Mouse (Mus musculus): Measurements from ENCODE around the gene Dazap2. TPM values are rescaled to one million over a fixed set of nuclear protein-coding genes. Genes with fewer than 3 reads are reported as not detected.
A peak's percentile ranks its signal among the peaks of the same experiment; 100 is the strongest.

The Dazap2 gene
- 100 to 1,000 TPM; 161 to 177 TPM for total RNA-seq (2021)

DNA sequence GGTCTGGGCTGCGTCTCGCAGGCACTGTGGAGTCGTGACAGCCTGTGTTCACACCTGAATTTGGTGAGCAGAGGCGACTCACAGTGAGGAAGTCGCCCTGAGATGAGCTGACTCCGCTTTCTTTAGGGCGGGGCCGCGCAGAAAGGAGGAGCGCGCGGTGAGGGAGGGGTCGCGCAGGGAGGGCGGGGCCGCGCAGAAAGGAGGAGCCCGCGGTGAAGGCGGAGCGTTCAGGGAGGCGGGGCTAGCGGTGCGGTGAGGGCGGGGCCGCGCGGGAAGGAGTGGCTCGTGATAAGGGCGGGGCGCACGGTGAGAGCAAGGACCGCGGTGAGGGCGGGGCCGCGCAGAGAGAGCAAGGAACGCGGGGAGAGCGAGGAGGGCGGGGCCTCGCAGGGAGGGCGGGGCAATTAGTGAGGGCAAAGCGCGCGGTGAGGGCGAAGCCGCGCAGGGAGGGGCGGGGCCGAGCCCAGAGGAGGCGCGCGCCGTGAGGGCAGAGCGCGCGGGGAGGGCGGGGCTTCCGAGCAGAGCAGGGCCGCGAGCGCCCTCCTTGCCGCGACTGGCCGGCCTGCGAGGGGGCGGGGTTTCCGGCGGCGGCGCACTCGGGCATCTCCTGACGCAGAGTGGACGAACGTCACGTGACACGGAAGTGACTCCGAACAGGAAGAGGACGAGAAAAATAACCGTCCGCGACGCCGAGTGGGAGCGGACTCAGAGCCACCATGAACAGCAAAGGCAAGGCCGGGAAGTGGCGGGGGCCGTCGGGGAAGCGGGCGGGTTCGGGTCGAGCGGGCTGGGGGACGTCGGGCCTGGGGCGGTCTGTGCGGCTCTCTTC is at the start of gene Dazap2:
Gene Dazap2 (plus strand): TSS at position 354 of the 829 bp plus-strand sequence.
- intact Hi-C loops (cut with DNase I) = loop anchor here (5.0 to 10.0 kb wide), 3 partner anchors 148 to 640 kb away; partner anchors contain the start of genes Atf1, Larp4 and Letmd1
- DNase-seq = peak; percentile 98 to 99

DNA sequence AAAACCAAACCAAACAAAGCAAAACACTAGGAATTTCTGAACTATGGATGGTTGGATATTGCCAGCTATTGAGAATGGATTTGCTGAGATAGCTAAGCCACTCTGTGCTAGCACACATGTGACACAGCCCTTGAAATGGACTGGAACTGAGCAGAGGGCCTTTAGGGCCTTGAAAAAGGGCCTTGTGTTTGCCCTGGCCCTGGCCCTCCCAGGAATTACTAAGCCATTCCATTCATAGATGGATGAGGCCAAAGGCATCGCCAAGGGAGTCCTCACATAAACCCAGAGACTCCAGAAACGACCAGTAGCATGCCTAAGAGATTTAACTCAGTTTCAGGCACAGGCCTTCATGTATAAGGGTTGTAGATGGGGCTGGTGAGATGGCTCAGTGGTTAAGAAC is 48.6 kb upstream of the Dazap2 start:
- no peak for DNase-seq
- intact Hi-C loops (cut with DNase I) = no loop called here

DNA sequence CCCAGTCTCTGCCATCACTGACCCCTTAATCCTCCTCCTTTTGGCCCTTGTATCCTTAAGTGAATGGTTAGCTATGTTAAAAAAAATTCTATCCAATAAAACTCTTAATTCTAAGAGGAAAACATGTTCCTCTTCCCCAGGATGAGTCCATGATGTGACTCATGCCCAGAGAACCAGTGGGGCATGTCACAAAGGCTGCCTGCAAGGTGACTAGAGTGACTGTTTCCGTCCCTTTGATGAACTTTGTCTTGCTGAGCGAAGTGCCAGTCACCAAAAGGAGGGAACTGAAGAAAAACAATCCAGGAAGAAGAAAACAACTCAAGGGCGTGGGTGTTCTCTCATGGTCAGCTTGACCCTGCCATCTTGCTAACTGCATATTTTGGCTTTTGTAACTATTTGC is 45.9 kb upstream of the Dazap2 start:
- DNase-seq = no peak
- intact Hi-C loops (cut with DNase I) = no loop called here

DNA sequence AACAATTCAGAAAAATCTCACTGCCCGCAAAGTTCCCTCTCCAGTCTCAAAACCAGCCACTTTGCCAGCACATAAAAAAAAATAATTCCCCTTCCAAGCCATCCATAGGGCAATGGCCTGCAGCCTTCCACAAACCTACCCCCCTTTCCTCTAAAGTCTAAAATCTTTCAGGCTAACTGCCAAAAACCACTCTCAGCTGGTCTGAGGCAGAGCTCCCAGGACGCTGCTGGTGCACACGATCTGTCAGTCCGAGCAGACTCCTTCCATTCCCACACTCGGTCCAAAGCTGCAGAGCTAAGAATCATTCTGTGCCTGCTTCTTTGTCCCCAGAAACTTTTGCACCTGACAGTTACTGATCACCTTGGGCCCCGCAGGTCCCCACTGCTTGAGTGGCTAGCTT is 41.2 kb upstream of the Dazap2 start:
- intact Hi-C loops (cut with DNase I) = no loop called here
- no peak for DNase-seq

DNA sequence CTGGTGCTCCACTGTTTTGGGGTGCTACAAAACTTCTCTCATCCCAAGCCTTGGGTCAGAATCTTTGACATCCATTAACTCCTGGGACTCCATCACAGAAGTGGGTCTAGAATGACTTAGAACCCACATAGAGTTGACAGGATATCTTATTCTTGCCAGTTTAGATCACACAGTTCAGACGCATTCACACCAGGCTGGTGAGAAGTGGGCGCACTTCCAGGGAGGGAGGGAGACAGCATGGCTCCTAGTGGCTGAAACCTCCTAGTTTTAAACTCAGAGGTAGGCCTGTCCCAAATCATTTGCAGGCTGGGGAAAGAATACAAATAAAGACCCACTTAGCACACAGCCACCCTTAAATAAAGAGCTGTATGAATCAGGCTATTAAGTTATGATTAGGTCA is 40.8 kb upstream of the Dazap2 start:
- intact Hi-C loops (cut with DNase I) = no loop called here
- DNase-seq = no peak

DNA sequence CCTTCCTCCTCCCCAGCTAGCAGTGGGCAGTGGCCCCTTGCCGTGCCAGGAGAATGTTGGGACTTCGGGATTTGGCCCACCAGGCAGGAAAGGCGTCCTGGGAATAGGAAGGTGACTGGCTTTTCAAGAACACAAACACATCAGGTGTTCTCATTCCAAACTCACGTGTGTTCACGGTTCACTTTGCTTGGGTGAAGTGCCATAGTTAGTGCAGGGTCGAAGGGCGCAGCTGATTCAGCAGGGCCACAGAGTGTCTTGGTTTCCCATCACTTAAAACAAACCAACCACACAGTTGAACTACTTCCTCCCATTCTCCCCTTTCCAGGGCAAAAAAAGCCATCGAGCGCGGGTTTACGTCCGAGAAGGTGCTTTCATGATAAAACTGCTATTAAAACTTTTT is 39.8 kb upstream of the Dazap2 start:
- intact Hi-C loops (cut with DNase I) = no loop called here
- no peak for DNase-seq

DNA sequence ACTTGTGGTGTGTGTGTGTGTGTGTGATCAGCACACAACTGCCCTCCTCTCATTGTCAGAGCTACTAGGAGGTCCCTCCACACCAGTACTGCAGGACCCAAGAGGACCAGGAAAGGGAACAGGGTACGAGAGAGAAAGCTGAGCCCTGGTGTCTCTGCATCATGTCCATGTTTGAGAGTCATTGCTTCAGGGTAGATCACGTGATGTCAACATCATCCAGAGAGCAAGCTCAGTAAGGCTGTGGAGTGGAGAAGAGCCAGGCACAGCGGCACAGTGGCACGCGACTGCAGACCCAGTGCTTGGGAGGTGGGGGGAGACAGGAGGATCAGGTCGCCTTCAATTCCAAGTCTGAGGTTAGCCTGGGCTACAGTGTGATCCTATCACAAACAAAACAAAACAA is 38.8 kb upstream of the Dazap2 start:
- intact Hi-C loops (cut with DNase I) = no loop called here
- no peak for DNase-seq

DNA sequence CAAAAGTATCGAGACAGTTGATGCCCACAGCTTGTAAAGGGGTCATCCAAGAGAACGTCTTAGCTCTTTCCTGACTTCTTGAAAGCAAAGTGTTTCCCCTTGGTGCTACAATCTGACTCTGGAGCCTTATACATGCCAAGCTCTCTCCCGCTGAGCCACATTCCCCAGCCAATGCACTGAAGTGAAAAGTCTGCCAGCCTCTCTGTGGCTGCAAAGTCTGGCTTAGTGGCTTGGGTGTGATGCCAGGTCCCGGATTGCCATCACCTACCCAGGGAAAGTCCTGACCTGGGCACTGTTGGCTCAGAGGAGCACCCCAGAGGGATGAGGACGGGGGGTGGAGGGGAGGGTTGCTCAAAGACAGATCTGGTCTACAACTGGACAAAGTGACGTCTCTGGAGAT is 38.3 kb upstream of the Dazap2 start:
- DNase-seq = no peak
- intact Hi-C loops (cut with DNase I) = no loop called here

DNA sequence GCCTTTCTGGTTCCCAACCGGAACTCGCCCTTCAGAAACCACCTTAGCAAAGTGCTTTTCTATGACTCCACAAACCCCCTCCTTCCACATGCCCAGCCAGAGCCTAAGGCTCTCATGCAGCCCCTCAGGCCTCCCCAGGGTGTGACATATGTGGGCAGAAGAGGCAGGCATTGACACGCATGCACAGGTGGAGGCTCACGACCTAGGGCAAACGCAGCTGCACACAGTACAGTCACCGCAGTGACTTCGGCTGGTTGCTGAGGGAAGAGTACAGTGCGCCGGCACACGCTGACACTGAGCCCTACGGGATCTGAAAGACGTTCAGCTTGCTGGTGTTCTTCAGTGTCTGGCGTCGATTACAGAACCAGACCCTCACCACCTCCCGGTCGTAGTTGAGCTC is 37.2 kb upstream of the Dazap2 start:
- intact Hi-C loops (cut with DNase I) = no loop called here
- DNase-seq = no peak

DNA sequence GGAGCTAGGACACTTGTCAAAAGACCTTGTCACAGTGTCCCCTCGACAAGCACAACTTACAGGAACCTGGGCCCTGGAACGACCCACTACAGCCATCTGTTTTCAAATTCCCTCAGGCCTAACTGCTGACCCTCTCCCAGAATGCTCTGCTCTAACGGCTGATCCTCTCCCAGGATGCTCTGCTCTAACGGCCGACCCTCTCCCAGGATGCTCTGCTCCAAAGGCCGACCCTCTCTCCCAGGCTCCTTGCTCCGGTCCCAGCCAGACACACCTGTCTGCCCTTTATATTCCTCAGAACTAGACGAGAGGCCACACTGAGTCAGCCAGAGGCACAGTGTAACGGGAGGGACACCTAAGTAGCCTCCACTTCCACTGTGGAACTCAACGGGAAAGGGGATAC is 35.0 kb upstream of the Dazap2 start:
- intact Hi-C loops (cut with DNase I) = no loop called here
- DNase-seq = no peak

DNA sequence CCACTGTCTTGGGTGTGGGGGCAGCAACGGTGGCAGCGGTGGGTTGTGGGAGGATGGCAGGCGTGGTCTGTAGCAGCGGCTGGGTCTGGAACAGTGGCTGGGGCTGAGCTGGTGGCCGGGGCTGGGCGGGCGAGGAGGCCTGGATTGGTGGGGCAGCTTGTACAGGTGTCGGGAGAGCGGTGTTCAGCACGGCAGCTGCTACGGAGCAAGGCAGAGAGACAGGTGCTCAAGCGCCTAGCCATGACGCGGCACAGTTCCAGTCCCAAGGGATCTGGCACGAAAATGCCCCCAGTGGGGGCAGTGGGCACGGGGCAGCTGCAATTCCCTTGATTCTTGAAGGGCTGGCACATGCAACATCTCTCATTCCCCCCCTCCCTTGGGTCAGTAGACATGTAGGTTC is 29.2 kb upstream of the Dazap2 start:
- intact Hi-C loops (cut with DNase I) = no loop called here
- no peak for DNase-seq

DNA sequence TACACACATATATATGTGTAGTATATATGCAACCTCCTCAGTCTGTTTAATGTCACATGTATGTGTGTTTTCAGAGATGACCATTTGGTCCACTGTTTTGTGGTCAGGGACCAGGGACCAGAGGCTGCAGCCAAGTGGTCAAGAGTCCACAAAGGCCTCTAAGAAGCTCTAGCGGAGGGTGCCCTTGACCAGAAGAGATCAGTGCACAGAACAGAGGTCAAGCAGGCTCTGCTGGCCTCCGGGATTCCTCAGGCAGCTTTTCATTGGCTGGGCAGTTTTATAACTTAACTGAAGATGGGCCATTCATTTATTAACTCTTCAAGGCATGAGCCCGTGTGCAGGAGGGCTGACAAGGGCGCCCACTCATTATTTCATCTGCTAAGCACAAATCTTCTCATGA is 28.0 kb upstream of the Dazap2 start:
- DNase-seq = no peak
- intact Hi-C loops (cut with DNase I) = no loop called here

DNA sequence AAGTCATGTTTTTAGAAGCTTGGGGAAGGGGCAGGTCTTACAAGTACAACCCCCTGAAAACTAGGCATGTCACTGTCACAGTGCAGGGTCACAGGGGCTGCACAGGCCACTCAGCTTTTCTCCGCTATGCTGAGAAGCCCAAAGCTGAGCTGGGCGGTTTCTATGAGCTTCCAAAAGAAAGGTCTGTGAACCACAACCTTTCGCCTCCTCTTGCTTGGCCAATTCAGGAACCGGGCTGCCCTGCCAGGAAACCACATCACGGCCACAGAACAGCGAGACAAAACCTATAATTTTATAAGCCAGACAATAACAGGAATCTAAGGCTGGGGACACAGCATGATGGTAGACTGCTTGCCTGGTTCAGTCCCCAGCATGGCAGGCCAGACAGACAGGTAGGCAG is 26.9 kb upstream of the Dazap2 start:
- DNase-seq = no peak
- intact Hi-C loops (cut with DNase I) = no loop called here

DNA sequence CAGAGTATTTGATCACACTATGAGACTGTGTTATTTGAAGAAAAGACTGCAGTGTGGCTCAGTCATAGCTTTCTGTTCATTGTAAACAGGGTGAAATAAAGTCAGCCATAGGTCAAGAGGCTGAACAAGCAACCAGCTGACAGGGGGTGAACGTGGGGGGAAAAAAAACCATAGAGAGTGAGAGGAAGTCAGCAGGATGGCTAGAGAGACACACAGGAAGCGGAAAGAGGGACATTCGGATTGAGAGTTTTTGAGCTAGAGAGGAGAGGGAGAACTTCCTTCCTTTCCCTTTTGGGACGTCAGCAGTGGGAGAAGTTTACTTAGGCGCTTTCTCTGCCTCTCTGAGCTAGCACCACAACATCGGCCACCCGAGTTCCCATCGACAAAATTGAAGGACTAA is 24.7 kb upstream of the Dazap2 start:
- no peak for DNase-seq
- intact Hi-C loops (cut with DNase I) = no loop called here

DNA sequence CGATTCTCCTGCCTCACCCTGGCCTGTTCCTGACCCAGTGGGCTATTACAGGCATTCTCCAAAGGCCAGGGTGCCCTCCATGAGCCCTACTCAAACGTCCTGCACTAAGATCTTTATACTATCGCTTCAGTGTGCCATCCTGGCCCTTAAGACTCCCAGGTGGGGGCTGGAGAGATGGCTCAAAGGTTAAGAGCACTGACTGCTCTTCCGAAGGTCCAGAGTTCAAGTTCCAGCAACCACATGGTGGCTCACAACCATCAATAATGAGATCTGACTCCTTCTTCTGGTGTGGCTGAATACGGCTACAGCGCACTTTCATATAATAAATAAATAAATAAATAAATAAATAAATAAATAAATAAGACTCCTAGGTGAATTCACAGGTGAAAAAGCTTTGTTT is 22.3 kb upstream of the Dazap2 start:
- no peak for DNase-seq
- intact Hi-C loops (cut with DNase I) = no loop called here

DNA sequence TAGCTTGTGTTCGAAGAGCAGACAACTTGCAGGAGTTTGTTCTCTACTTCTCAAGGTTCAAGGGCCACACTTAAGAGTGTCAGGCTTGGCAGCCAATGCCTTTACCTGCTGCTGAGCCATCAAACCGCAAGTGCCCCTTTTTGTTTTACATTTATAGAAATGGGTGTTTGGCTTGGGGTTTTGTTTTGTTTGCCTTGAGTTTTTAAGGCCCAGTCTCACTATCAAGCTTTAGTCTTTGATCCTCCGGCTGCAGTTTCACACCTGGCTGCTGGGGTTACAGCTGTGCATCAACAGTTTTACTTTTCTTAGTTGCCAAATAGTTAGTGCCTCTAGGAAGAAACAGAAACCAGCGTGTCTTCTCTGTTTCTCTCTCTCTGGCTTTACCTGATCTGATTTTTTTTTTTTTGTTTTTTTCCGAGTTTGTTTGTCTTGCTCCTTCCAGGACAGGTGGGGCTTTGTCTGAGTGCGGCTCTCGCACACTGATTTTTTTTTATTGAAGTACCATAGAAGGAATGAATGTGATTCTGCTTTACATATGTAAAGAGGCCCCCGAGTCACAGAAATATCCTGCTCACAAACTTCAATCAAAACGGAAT is 16.8 kb upstream of the Dazap2 start:
- intact Hi-C loops (cut with DNase I) = loop anchor here (5.0 kb wide), 1 partner anchor 46 kb away; the partner anchor contains the start of gene Tfcp2
- DNase-seq = no peak

DNA sequence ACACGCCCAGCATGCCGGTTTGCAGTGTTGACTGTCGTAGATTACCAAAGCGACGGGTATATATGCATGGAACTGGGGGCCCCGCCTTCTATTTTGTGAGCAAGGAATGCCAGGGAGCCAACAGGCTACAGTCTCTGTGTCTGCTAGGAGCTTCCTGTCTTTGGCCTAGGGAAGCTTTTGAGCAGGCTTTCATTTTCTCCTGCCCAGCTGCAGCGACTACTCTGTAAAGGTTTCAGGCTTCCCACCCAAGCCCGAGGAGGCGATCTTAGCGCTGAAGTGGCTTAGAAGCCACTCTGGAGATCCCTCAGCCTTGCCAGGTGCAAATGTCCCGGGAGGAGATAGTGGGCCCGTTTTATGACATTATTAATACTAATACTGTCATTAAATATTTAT is 16.3 kb upstream of the Dazap2 start:
- intact Hi-C loops (cut with DNase I) = loop anchor here (5.0 kb wide), 1 partner anchor 47 kb away; the partner anchor contains the start of gene Tfcp2

DNA sequence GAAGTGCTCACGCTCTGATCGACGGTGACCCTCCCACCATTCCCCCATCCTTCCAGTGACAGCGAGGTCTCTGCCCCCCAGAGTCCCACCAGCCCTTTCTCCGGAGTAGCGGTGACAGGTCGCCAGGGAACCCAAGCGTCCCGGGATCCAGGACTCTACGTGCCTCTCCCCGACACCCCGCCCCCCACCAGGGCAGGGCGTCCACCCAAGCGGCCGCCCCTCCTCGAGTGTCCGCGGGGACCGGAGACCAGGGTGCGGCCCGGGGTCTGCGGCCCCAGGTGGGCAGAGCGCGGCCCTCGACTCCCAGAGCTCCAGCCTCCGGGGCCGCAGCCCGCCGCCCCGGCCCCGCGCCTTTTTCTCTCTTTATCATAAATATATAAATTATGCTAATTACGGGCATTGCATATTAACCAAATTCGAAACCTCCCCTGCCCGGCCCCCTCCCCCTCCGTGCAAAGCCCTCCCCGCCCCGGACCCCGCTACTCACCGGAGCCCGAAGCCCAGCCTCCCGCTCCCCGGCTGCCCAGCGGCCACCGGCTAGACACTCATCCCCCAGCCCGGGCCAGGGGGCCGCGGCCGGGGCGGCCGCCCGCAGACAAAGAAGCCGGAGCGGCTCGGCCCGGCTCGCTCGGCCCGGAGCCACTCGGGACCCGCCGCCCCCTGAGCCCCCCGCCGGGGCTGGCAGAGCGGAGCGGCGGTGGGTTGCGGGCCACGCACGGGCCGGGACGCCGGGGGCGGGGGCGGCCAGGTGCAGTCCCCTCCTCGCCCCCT is 15.7 kb upstream of the Dazap2 start, which contains the start of gene Pou6f1:
Gene Pou6f1 (minus strand): TSS at position 709 of the 771 bp plus-strand sequence.
- intact Hi-C loops (cut with DNase I) = loop anchor here (5.0 kb wide), 1 partner anchor 47 kb away; the partner anchor contains the start of gene Tfcp2
- peak; percentile 63 to 76 for DNase-seq

More for the DNA sequence above, 16.3 kb upstream of the Dazap2 start:
- DNase-seq = peak; percentile 53 to 67

DNA sequence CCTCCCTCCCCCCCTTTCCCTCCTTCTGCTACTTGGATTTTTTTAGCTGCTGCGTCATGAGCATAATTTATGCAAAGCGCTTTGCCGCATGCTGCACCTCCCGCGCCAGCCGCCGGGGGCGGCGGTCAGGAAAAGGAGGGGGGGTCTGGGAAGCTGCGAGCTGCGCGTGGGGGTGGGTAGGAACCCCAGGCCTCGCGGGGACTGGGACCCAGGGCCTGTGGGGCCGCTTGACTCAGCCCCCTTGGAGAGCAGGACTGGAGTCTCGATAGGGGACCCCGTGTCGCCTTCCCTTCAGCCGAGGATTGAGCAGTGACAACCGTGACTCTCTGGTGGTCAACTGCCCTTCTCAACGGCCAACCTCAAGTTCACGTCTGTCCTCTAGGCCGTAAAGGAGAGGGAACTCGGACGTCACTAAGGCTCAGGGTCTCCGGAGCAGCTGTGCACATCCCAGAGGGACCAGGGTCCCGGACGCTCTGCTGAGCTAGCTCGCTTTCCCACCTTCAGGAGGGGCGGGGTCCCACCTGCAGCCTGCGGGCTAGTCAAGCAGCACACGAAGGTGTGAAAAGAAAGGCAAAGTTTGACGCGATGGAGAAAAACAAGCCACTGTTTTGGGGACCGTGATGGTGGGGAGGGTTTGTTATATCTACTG is 15.0 kb upstream of the Dazap2 start:
- intact Hi-C loops (cut with DNase I) = no loop called here
- DNase-seq = peak in 1 of 2 experiments; percentile 68

DNA sequence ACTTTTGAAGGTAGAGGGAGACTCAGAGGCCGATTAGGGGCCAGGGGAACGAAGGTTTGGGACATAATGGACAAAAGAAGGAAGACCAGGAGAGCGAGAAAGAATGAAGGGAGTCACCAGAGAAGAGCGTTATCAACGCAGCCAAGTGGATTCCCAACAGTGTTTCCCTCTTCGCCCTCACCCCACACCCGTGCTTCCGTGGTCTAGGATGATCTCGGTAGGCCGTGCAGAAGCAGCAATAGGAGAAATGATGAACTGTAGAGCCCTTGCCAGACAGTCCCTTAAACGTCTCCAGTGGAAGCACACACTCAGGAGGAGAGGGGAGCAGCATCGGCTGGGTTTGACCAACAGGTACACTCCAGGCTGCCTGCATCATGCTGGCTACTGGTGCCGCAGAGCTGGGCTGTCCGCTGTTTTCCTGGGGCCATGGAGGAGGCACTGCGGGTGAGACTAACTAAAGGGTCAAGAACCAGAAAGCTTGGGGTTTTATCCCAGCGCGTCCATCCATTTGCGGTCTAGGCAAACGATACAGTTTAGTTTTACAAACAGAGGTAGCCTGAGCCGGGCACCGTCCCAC is 14.4 kb upstream of the Dazap2 start:
- no peak for DNase-seq
- intact Hi-C loops (cut with DNase I) = no loop called here
